ENCODE assay signal across 17 mouse cellular contexts in genomic region chr13:115077346-115078134, GRCm38 (mm10). TPM values are rescaled to one million over a fixed set of nuclear protein-coding genes. Genes with fewer than 3 reads are reported as not detected.
DNase-seq lines count a peak whose midpoint lies in the region; ATAC-seq and TF ChIP-seq lines count a peak whose summit lies in the region.
"Had no signal": no experiment of that assay in that cellular context is flagged by ENCODE, and none has a peak within 500 bp of the region (broad histone marks: within the 10 kb centered on the region; RNA-seq: fewer than 3 reads in every experiment).

No protein-coding gene starts in this region.

- no peak overlapping the region for H3K9ac ChIP-seq in kidney, embryonic 14.5 days (ENCODE audit: low read depth, low read length)
- no peak overlapping the region for H3K9ac ChIP-seq in kidney, embryonic 16.5 days (replicated peaks; ENCODE audit: low read length)
- H3K9ac ChIP-seq: embryonic facial prominence, embryonic 15.5 days; forebrain, embryonic 13.5 days; heart, embryonic 15.5 days; hindbrain, embryonic 14.5 days; limb, embryonic 12.5 days; lung, embryonic 14.5 days; midbrain, embryonic 13.5 days had no signal

- H3K4me3 ChIP-seq in kidney, adult 2 months (ENCODE audit: insufficient read depth, low read depth, low read length): no peak overlapping the region
- H3K4me3 ChIP-seq in kidney, embryonic 14.5 days (ENCODE audit: low read length): no peak overlapping the region
- H3K4me3 ChIP-seq in kidney, embryonic 16.5 days (ENCODE audit: low read length): no peak overlapping the region
- H3K4me3 ChIP-seq: embryonic facial prominence, embryonic 15.5 days; forebrain, embryonic 13.5 days; heart, embryonic 15.5 days; limb, embryonic 12.5 days; midbrain, embryonic 13.5 days had no signal

- no peaks in the 10 kb centered on the region for H3K27me3 ChIP-seq in kidney, adult 2 months (replicated peaks; ENCODE audit: control insufficient read depth, insufficient read depth, low read length)
- H3K27me3 ChIP-seq in kidney, embryonic 14.5 days (ENCODE audit: control insufficient read depth, insufficient read depth, low read length): no peaks in the 10 kb centered on the region
- no peaks in the 10 kb centered on the region for H3K27me3 ChIP-seq in kidney, embryonic 16.5 days (ENCODE audit: insufficient read depth, low read length)
- H3K27me3 ChIP-seq: embryonic facial prominence, embryonic 15.5 days; forebrain, embryonic 13.5 days; heart, embryonic 15.5 days; limb, embryonic 12.5 days; midbrain, embryonic 13.5 days had no signal

- no peak for ATAC-seq in kidney, embryonic 14.5 days (ENCODE audit: low FRiP score, low TSS enrichment)
- peak; percentile 20; the same call in 1 of the 2 replicates for ATAC-seq in kidney, embryonic 16.5 days (ENCODE audit: low FRiP score, low TSS enrichment)
- peak; percentile 60 for ATAC-seq in megakaryocyte, adult 5-6 weeks (ENCODE audit: poor library complexity, severe bottlenecking)
- ATAC-seq: forebrain, embryonic 13.5 days; midbrain, embryonic 13.5 days had no signal

- H3K4me2 ChIP-seq in kidney, embryonic 14.5 days (replicated peaks; ENCODE audit: low read depth, low read length): no peak overlapping the region
- no peak overlapping the region for H3K4me2 ChIP-seq in kidney, embryonic 16.5 days (replicated peaks; ENCODE audit: low read depth, low read length)
- H3K4me2 ChIP-seq: embryonic facial prominence, embryonic 15.5 days; forebrain, embryonic 13.5 days; heart, embryonic 15.5 days; hindbrain, embryonic 14.5 days; limb, embryonic 12.5 days; lung, embryonic 14.5 days; midbrain, embryonic 13.5 days had no signal

- peak overlapping the region; percentile 39 for H3K27ac ChIP-seq in kidney, adult 2 months (ENCODE audit: insufficient read depth, low read depth, low read length)
- H3K27ac ChIP-seq in kidney, embryonic 14.5 days (ENCODE audit: low read depth, low read length): no peak overlapping the region
- no peak overlapping the region for H3K27ac ChIP-seq in kidney, embryonic 16.5 days (ENCODE audit: low read length)
- H3K27ac ChIP-seq: embryonic facial prominence, embryonic 15.5 days; forebrain, embryonic 13.5 days; heart, embryonic 15.5 days; hindbrain, embryonic 14.5 days; limb, embryonic 12.5 days; midbrain, embryonic 13.5 days had no signal

- no peaks in the 10 kb centered on the region for H3K9me3 ChIP-seq in kidney, embryonic 14.5 days (ENCODE audit: control insufficient read depth, low read length)
- no peaks in the 10 kb centered on the region for H3K9me3 ChIP-seq in kidney, embryonic 16.5 days (ENCODE audit: low read length)
- H3K9me3 ChIP-seq: embryonic facial prominence, embryonic 15.5 days; forebrain, embryonic 13.5 days; heart, embryonic 15.5 days; limb, embryonic 12.5 days; midbrain, embryonic 13.5 days had no signal

- H3K36me3 ChIP-seq in kidney, adult 2 months (ENCODE audit: control insufficient read depth, insufficient read depth, low read length): no peaks in the 10 kb centered on the region; the same call in 1 of the 2 replicates
- H3K36me3 ChIP-seq in kidney, embryonic 14.5 days (ENCODE audit: control insufficient read depth, insufficient read depth, low read length): no peaks in the 10 kb centered on the region
- H3K36me3 ChIP-seq in kidney, embryonic 16.5 days (ENCODE audit: insufficient read depth, low read length): no peaks in the 10 kb centered on the region
- H3K36me3 ChIP-seq: embryonic facial prominence, embryonic 15.5 days; limb, embryonic 12.5 days; midbrain, embryonic 13.5 days had no signal

- peaks cover 11% of the 10 kb centered on the region for H3K4me1 ChIP-seq in kidney, adult 2 months (ENCODE audit: control insufficient read depth, insufficient read depth, low read length)
- H3K4me1 ChIP-seq in kidney, embryonic 14.5 days (ENCODE audit: control insufficient read depth, insufficient read depth, low read length): 0 out of 2 replicates have a peak, but pooled peaks cover 3% of the 10 kb centered on the region
- peaks cover 13% of the 10 kb centered on the region for H3K4me1 ChIP-seq in kidney, embryonic 16.5 days (ENCODE audit: insufficient read depth, low read length)
- H3K4me1 ChIP-seq: embryonic facial prominence, embryonic 15.5 days; forebrain, embryonic 13.5 days; limb, embryonic 12.5 days; midbrain, embryonic 13.5 days had no signal

- TF ChIP-seq POLR2A in kidney, adult 2 months (IDR thresholded peaks at IDR 0.05; ENCODE audit: low read depth, low read length): no peak

- no peak for TF ChIP-seq CTCF in kidney, adult 2 months (conservative IDR thresholded peaks at IDR 0.05; ENCODE audit: insufficient read depth, insufficient read length, low read depth, low read length)

- DNase-seq in adrenal gland, postnatal 14 days: peak; percentile 17
- no peak for DNase-seq in adrenal gland, adult 18-20 months (ENCODE audit: low spot score in 2 of 2)
- DNase-seq in kidney, adult 2 months: peak; percentile 86
- no peak for DNase-seq in cerebellum, adult 11 months
- no peak for DNase-seq in spleen, postnatal 10 days (ENCODE audit: low spot score in 2 of 2)
- DNase-seq: adrenal gland, adult 8-10 months; lung, embryonic 14.5 days; right cerebral cortex, postnatal 4 days had no signal

- WGBS in kidney, adult 2 months: 41% methylated on average over 9 of the region's 9 CpGs
- WGBS in kidney, embryonic 14.5 days: 80% methylated on average over 9 of the region's 9 CpGs
- 75% methylated on average over 9 of the region's 9 CpGs for WGBS in kidney, embryonic 16.5 days

RNA-seq across cellular contexts. Expression of gene Pelo, which starts 12.4 kb away (rescaled TPM):
- total RNA-seq in adrenal gland, postnatal 14 days (2021): 22.6 and 29.8 TPM in 2 replicates
- total RNA-seq in adrenal gland, adult 18-20 months (2021): 10 to 100 TPM; 24.2 to 25.5 TPM
- 29.0 and 32.3 TPM in 2 replicates for polyA plus RNA-seq in kidney, adult 2 months (2012; rRNA removed)
- polyA plus RNA-seq in kidney, embryonic 14.5 days (2014; fragmentation: Nextera tagmentation; extraction: Ambion mirVana): 7.0 and 8.8 TPM in 2 replicates
- 5.8 and 7.5 TPM in 2 replicates for polyA plus RNA-seq in kidney, embryonic 16.5 days (2015; fragmentation: Nextera tagmentation; extraction: Ambion mirVana)
- 7.8 and 11.6 TPM in 2 replicates for total RNA-seq in megakaryocyte, adult 5-6 weeks (2015)
- total RNA-seq in megakaryocyte, adult 5-6 weeks (2017): 5.7 and 7.0 TPM in 2 replicates

RNA-seq across cellular contexts. Expression of gene Gm49395, which starts 24.2 kb away (rescaled TPM):
- total RNA-seq in adrenal gland, postnatal 14 days (2021): 7.0 and 14.0 TPM in 2 replicates
- 1 to 10 TPM; 6.5 to 6.8 TPM for total RNA-seq in adrenal gland, adult 18-20 months (2021)
- polyA plus RNA-seq in kidney, adult 2 months (2012; rRNA removed): 3.8 and 7.4 TPM in 2 replicates
- 5.7 and 9.3 TPM in 2 replicates for polyA plus RNA-seq in kidney, embryonic 14.5 days (2014; fragmentation: Nextera tagmentation; extraction: Ambion mirVana)
- polyA plus RNA-seq in kidney, embryonic 16.5 days (2015; fragmentation: Nextera tagmentation; extraction: Ambion mirVana): 6.7 and 8.8 TPM in 2 replicates
- 12.9 and 14.0 TPM in 2 replicates for total RNA-seq in megakaryocyte, adult 5-6 weeks (2015)
- total RNA-seq in megakaryocyte, adult 5-6 weeks (2017): 7.0 and 9.2 TPM in 2 replicates

RNA-seq across cellular contexts. Expression of gene Itga1, which starts 24.2 kb away (rescaled TPM):
- 49.7 and 50.3 TPM in 2 replicates for total RNA-seq in adrenal gland, postnatal 14 days (2021)
- 10 to 100 TPM; 26.3 to 27.6 TPM for total RNA-seq in adrenal gland, adult 18-20 months (2021)
- 16.5 and 17.9 TPM in 2 replicates for polyA plus RNA-seq in kidney, adult 2 months (2012; rRNA removed)
- polyA plus RNA-seq in kidney, embryonic 14.5 days (2014; fragmentation: Nextera tagmentation; extraction: Ambion mirVana): 10.0 and 21.0 TPM in 2 replicates
- 32.2 and 32.5 TPM in 2 replicates for polyA plus RNA-seq in kidney, embryonic 16.5 days (2015; fragmentation: Nextera tagmentation; extraction: Ambion mirVana)
- 60.3 and 63.4 TPM in 2 replicates for total RNA-seq in megakaryocyte, adult 5-6 weeks (2015)
- 45.5 and 47.2 TPM in 2 replicates for total RNA-seq in megakaryocyte, adult 5-6 weeks (2017)

Comparison
In these comparisons a context has a peak if more than half of its experiments do, and no peak if none do; other contexts are left out.
1. DNase-seq: peak in adrenal gland, postnatal 14 days (single experiment) and kidney, adult 2 months (single experiment); none in adrenal gland, adult 18-20 months (0 of 2), cerebellum, adult 11 months (single experiment) and spleen, postnatal 10 days (0 of 2).